Mouse (Mus musculus): ENCODE results near the gene Nfat5.

The Nfat5 gene

DNA sequence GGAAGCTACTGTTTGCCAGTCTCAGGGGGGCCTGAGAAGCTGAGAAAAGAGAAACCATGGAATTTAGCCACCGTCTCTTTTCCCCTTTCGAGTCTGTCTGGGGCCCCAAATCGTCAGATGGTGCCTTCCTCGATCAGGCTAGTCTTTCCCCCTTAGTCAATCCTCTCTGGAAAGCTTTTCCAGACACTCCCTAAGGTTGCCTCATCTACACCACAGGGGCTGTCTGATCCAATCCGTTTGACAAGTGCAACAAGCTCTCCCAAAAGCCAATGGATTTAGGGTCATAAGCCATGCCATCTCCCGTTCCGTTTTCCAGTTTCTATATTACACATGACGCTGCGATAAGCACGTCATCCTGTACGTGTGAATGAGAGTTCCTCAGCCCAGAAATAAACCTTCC, 22.5 kb upstream of the Nfat5 start:
- no peak for TF ChIP-seq GATA4 (IDR thresholded peaks at IDR 0.05; ENCODE audit: insufficient replicate concordance, low read length)

- TF ChIP-seq GATA4 (IDR thresholded peaks at IDR 0.05; ENCODE audit: insufficient replicate concordance, low read length), result no peak
These were observed 15.9 kb upstream of the Nfat5 start for GRCm38 (mm10) chr8:107277323-107277883.

DNA sequence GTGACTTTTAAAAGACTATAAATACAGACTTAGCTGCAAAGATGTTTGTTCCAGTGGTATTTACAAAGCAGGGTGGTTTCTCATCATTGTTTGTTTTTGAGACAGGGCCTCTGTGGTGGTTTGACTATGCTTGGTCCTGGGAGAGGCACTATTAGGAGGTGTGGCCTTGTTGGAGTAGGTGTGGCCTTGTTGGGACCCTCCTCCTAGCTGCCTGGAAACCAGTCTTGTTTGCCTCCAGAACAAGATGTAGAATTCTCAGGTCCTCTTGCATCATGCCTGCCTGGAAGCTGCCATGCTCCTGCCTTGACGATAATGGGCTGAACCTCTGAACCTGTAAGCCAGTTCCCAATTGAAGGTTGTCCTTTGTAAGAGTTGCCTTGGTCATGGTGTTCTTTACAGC, 14.7 kb upstream of the Nfat5 start:
- TF ChIP-seq GATA4 (IDR thresholded peaks at IDR 0.05; ENCODE audit: insufficient replicate concordance, low read length), result no peak

DNA sequence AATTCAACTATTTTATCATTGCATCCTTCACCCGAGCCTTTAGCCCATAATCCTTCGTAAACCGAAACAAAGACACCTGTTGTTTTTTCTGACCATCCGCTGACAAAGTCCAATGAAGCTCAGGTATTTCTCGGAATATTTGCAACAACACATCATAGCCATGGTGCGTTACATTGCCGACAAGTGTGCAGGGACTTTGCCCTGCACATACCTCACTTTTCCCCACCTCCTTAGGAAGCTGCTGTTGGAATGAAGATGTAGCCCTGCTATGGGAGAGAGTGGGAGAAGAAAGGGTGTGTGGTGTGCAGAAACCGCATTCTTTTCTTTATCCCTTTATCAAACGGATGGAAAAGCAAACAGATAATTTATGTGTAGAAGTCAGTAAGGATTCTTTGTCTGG, 6.6 kb upstream of the Nfat5 start:
- TF ChIP-seq GATA4 (IDR thresholded peaks at IDR 0.05; ENCODE audit: insufficient replicate concordance, low read length), result no peak

DNA sequence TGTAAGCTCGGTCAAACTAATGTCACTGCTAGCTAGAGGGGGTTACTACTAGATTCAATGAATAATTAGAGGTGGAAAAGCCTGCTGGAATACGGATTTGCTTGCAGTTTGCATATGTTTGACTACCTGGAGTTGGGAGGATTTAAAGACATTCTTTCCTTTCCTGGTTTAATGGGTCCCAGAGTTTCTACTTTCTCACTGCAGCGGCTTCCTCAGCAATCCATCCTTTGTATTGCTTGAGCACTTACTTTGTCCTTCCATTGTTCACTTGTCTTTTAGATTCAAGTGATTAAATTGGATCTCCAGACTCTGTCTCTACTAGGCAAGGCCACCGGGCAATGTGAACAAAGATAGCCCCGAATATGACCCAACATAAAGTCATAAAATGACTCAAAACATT, 5.7 kb upstream of the Nfat5 start:
- TF ChIP-seq GATA4 (IDR thresholded peaks at IDR 0.05; ENCODE audit: insufficient replicate concordance, low read length), result no peak

DNA sequence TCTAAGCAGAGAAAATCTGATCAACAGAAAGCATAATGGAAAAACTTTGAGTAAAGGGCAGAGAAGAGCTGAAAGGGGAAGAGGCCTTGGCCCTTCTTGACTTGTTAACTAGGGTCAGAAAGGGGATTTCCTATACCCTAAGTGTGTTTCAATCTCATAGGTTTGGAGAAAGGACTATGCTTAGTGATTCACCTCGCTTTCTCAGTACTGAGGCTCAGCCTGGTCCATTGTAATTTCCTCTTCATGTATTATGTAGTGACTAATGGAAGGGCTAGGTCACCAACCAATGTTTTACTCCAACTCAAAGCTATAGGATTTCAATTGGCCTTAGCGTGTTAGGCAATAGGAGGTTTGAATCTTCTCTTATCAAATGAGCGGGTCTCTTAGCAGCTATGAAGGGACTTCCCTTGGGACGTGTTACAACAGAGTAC, 2.1 kb upstream of the Nfat5 start:
- no peak for TF ChIP-seq GATA4 (IDR thresholded peaks at IDR 0.05; ENCODE audit: insufficient replicate concordance, low read length)

DNA sequence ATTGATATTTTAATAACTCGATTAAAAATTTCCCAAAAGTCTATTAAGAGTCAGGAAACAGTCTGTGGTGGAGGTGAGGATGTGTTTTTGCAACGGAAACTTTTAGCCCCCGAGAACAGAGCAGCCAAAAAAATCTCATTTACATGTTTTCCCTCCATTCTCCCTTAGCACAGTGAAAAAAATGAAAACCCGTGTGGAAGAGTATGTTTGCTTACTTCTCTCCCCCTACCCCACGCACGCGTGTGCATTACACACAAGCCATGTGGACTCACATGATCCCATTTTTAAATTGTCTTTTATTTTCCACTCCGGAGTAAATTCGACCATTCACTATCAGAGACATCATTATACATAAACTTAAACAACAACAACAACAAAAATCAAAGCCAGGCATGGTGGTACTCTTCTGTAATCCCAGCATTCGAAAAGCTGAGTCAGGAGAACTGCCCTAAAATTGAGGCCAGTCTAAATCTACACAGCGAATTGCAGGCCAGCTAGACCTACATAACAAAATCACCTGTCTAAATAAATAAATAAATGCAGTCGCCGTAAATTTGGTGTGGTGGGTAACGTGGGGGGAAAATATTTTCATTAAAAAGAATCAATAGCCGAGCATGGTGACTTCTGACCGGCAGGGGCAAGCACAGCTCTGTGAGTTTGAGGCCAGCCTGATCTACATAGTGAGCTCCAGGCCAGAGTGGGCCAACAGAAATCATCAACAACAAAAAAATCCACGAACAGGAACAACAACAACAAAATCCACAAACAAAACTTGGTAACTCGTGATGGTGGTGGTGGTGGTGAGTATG, 947 bp upstream of the Nfat5 start:
- no peak for TF ChIP-seq GATA4 (IDR thresholded peaks at IDR 0.05; ENCODE audit: insufficient replicate concordance, low read length)

DNA sequence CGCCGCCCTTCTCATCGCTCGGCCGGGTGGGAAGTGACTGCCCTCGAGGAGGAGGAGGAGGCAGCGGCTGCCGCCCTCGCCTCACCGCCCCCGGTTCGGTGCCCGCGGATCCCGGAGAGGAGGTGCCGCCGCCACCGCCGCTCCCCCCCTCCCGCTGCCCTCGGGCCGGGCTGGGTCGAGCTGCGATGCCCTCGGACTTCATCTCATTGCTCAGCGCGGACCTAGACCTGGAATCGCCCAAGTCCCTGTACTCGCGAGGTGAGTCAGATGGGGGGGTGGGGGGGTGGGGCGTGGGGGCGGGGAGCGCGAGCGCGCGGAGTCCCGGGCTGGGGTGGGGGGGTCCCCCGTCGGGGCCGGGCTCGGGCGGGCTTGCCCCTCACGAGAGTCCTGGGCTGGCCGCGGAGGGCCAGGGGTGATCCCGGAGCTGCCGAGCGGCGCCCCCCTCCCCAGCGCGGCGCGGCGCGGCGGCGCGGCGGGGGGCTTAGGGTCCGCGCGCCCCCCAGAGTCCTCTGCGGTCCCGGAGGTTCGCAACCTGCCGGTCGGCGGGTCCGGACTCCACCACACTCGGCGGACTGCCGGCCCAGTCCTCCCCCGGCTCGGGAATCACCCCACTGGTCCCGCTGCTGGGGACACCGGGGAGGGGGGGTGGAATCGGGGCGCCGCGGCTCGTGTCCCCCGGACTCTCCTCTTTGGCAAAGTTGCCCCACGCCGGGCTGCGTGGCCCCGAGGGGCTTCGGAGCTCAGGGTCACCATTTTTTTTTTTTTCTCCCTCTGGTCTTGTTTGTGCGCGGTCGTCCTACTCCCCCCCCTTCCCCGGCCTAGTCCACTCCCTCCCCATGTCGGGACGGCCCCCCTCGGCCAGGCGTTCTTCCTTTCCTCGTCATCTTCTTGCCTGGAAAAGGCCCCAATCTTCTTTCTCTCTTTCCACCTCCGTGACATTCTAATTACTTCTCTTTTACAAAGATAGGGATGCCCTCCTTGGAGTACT, 665 bp downstream of the Nfat5 start:
- TF ChIP-seq GATA4 (IDR thresholded peaks at IDR 0.05; ENCODE audit: insufficient replicate concordance, low read length), result no peak

GRCm38 (mm10) chr8:107295450-107295849, 2.2 kb downstream of the Nfat5 start:
- no peak for TF ChIP-seq GATA4 (IDR thresholded peaks at IDR 0.05; ENCODE audit: insufficient replicate concordance, low read length)

- TF ChIP-seq GATA4 (IDR thresholded peaks at IDR 0.05; ENCODE audit: insufficient replicate concordance, low read length), result no peak
These were observed 18.6 kb downstream of the Nfat5 start for GRCm38 (mm10) chr8:107311876-107312275.

- no peak for TF ChIP-seq GATA4 (IDR thresholded peaks at IDR 0.05; ENCODE audit: insufficient replicate concordance, low read length)
These were observed 30.9 kb downstream of the Nfat5 start for GRCm38 (mm10) chr8:107324142-107324541.

DNA sequence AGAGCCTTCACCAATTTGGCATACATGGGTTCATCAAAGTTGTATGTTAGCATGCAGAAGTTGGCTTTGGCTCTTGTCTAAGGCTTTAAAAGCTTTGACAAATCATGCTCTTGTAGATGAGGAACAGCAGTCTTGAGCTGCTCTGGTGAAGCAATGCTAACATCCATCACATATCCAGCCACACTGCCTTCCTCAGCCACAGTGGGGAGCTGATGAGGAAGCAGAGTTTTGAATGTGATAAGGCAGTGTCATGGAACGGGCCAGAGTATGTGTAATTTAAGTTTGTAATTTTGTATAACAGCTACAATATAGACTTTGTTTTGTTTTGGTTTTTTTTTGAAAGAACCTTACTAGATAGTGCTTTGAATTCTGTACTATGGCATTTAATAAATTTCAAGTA, 36.3 kb downstream of the Nfat5 start:
- no peak for TF ChIP-seq GATA4 (IDR thresholded peaks at IDR 0.05; ENCODE audit: insufficient replicate concordance, low read length)

DNA sequence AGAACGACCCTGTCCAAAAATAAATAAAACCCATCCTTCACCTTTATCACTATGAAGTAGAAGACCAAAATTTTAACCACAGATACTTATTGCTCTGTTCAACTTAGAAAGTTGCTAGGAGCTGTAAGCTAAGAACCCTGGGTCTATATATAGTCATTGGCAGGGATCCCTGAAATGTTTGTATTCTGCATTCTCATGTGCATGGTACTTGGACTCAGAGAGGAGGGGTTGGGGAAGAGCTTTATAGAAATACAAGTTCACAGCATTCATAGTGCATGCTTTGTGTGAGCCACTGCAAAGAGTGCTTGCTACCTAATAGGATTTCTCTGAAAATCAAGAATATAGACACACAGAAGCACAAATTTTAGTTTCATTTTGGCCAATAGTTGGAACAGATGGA, 43.2 kb downstream of the Nfat5 start:
- no peak for TF ChIP-seq GATA4 (IDR thresholded peaks at IDR 0.05; ENCODE audit: insufficient replicate concordance, low read length)

GRCm38 (mm10) chr8:107370311-107370710, 77.0 kb downstream of the Nfat5 start:
- TF ChIP-seq GATA4 (IDR thresholded peaks at IDR 0.05; ENCODE audit: insufficient replicate concordance, low read length), result no peak

DNA sequence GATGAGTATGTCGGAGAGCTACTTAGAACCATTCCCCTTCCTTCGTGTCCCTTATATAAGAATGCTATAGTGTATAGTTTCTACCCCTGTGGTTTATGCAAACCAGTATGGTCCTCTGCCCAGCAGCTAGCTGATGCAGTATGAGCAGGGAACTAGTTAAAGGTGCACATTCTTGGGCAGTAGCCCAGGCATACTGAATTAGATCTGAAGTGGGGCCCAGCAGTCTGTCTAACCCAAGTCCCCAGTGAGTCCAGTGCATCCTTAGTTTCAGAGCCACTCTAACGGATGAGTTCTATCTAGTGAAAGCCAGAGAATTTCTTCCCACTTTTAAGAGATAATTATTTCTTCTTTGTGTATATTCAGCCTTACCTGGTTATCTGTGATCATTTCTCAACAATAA, 84.1 kb downstream of the Nfat5 start:
- TF ChIP-seq GATA4 (IDR thresholded peaks at IDR 0.05; ENCODE audit: insufficient replicate concordance, low read length), result no peak

GRCm38 (mm10) chr8:107380734-107381133, 87.5 kb downstream of the Nfat5 start:
- TF ChIP-seq GATA4 (IDR thresholded peaks at IDR 0.05; ENCODE audit: insufficient replicate concordance, low read length), result no peak
